Mouse (Mus musculus): ENCODE measurements around the gene Syp. TPM values are rescaled to one million over a fixed set of nuclear protein-coding genes. Genes with fewer than 3 reads are reported as not detected.

Syp gene
- polyA plus RNA-seq, 1 experiment from 2014 or later: 5.2 TPM

DNA sequence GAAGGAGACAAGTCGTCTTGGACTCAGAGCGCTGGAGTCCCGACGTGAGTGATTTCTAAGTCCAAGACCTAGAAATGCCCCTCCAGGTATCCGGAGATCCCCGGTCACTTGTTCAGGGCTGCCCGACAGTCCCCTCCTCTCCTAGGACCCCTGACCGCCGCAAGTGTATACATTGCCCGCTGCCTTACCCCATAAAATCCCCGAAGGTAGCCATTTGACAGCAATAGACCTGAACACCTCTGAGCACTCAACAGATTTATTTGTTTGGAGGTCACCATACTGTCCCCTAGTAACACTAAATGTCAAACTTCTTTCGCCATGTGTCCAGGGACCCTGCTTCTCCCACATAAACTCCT, 41.8 kb downstream of the Syp start:
- Histone ChIP-seq H3K4me2 (replicated peaks; ENCODE audit: low read depth, low read length) (peak overlapping the region; percentile 43), H3K27ac (ENCODE audit: low read length) (no peak overlapping the region), H3K27me3 (ENCODE audit: control insufficient read depth, insufficient read depth, low read length) (no peaks in the 10 kb centered on the region), H3K9me3 (ENCODE audit: control insufficient read depth, low read depth, low read length) (no peaks in the 10 kb centered on the region), H3K9ac (replicated peaks; ENCODE audit: low read depth, low read length) (no peak overlapping the region), H3K4me1 (ENCODE audit: control insufficient read depth, insufficient read depth, low read length) (no peaks in the 10 kb centered on the region), H3K4me3 (ENCODE audit: low read depth, low read length) (peak overlapping the region; percentile 15; the same call in 1 of the 2 replicates), H3K36me3 (ENCODE audit: control insufficient read depth, insufficient read depth, low read length) (no peaks in the 10 kb centered on the region)
- peak; percentile 28; the same call in 1 of the 2 replicates for ATAC-seq (ENCODE audit: insufficient number of reproducible peaks, insufficient read depth, low FRiP score, low read depth)
- 23% methylated on average over 12 of the region's 12 CpGs for WGBS

DNA sequence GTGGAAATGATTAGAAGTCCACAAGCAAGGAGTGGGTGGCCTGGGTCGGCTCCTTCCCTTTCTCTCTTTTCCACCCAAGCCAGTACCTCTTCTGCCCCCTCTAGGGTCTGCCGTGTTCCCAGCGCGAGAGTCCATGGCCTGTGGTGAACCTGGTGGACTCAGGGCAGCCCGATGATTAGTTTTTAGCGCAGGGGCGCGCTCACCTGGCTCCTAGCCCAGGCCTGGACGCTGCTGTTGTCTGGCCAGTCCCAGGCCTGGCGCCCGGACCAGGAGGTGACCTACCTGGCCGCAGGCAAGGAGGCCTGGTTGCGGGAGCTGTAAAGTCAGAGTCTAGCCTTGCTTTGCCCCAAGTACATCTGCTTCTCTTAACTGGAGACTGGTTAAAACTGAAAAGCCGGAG, 42.6 kb downstream of the Syp start, which contains the start of gene Magix:
TSS of gene Magix (minus strand) at position 388 of the 400 bp plus-strand sequence.
- ATAC-seq (ENCODE audit: insufficient number of reproducible peaks, insufficient read depth, low FRiP score, low read depth): no peak
- Histone ChIP-seq H3K4me3 (ENCODE audit: low read depth, low read length) (peak within 1 kb of the TSS; percentile 15; the same call in 1 of the 2 replicates), H3K9ac (replicated peaks; ENCODE audit: low read depth, low read length) (no peak within 1 kb of the TSS), H3K4me1 (ENCODE audit: control insufficient read depth, insufficient read depth, low read length) (no peaks in the 10 kb centered on the region), H3K27ac (ENCODE audit: low read length) (no peak within 1 kb of the TSS), H3K9me3 (ENCODE audit: control insufficient read depth, low read depth, low read length) (no peaks in the 10 kb centered on the region), H3K36me3 (ENCODE audit: control insufficient read depth, insufficient read depth, low read length) (no peaks in the 10 kb centered on the region), H3K4me2 (replicated peaks; ENCODE audit: low read depth, low read length) (peak within 1 kb of the TSS; percentile 43), H3K27me3 (ENCODE audit: control insufficient read depth, insufficient read depth, low read length) (no peaks in the 10 kb centered on the region)
- 70% methylated on average over 14 of the region's 14 CpGs for WGBS

GRCm38 (mm10) chrX:7688321-7688720, 50.0 kb downstream of the Syp start:
- Histone ChIP-seq H3K4me2 (replicated peaks; ENCODE audit: low read depth, low read length) (no peak overlapping the region), H3K27ac (ENCODE audit: low read length) (no peak overlapping the region), H3K36me3 (ENCODE audit: control insufficient read depth, insufficient read depth, low read length) (no peaks in the 10 kb centered on the region), H3K27me3 (ENCODE audit: control insufficient read depth, insufficient read depth, low read length) (no peaks in the 10 kb centered on the region), H3K4me3 (ENCODE audit: low read depth, low read length) (no peak overlapping the region), H3K4me1 (ENCODE audit: control insufficient read depth, insufficient read depth, low read length) (no peaks in the 10 kb centered on the region), H3K9me3 (ENCODE audit: control insufficient read depth, low read depth, low read length) (no peaks in the 10 kb centered on the region), H3K9ac (replicated peaks; ENCODE audit: low read depth, low read length) (no peak overlapping the region)
- no peak for ATAC-seq (ENCODE audit: insufficient number of reproducible peaks, insufficient read depth, low FRiP score, low read depth)
- WGBS: 76% methylated on average over 2 of the region's 2 CpGs

GRCm38 (mm10) chrX:7690486-7690885, 52.2 kb downstream of the Syp start:
- ATAC-seq (ENCODE audit: insufficient number of reproducible peaks, insufficient read depth, low FRiP score, low read depth): no peak
- Histone ChIP-seq H3K27me3 (ENCODE audit: control insufficient read depth, insufficient read depth, low read length) (no peaks in the 10 kb centered on the region), H3K4me3 (ENCODE audit: low read depth, low read length) (no peak overlapping the region), H3K9ac (replicated peaks; ENCODE audit: low read depth, low read length) (no peak overlapping the region), H3K36me3 (ENCODE audit: control insufficient read depth, insufficient read depth, low read length) (no peaks in the 10 kb centered on the region), H3K4me2 (replicated peaks; ENCODE audit: low read depth, low read length) (no peak overlapping the region), H3K4me1 (ENCODE audit: control insufficient read depth, insufficient read depth, low read length) (no peaks in the 10 kb centered on the region), H3K27ac (ENCODE audit: low read length) (no peak overlapping the region), H3K9me3 (ENCODE audit: control insufficient read depth, low read depth, low read length) (no peaks in the 10 kb centered on the region)
- WGBS: 52% methylated on average over 3 of the region's 3 CpGs

DNA sequence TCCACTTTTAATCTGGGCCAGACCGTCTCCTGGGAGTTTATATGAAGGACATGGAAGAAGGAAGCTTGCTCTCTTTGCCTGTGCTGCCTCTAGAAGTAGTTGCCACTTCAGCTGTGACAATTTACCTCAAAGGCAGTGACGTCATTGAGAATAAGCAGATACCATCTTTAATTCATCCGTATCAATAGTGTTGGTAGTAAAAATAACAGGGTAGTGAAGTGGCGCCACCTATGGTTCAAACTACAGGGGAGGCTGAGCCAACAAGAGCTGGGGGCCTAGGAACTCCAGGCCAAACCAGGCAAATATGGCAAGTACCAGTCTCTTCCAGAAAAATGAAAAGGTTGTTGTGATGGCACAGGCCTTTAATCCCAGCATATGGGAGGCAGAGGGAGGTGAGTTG, 54.6 kb downstream of the Syp start:
- Histone ChIP-seq H3K9ac (replicated peaks; ENCODE audit: low read depth, low read length) (no peak overlapping the region), H3K9me3 (ENCODE audit: control insufficient read depth, low read depth, low read length) (no peaks in the 10 kb centered on the region), H3K4me3 (ENCODE audit: low read depth, low read length) (no peak overlapping the region), H3K27me3 (ENCODE audit: control insufficient read depth, insufficient read depth, low read length) (no peaks in the 10 kb centered on the region), H3K4me2 (replicated peaks; ENCODE audit: low read depth, low read length) (no peak overlapping the region), H3K4me1 (ENCODE audit: control insufficient read depth, insufficient read depth, low read length) (no peaks in the 10 kb centered on the region), H3K27ac (ENCODE audit: low read length) (no peak overlapping the region), H3K36me3 (ENCODE audit: control insufficient read depth, insufficient read depth, low read length) (no peaks in the 10 kb centered on the region)
- WGBS: 38% methylated on average over 4 of the region's 4 CpGs
- no peak for ATAC-seq (ENCODE audit: insufficient number of reproducible peaks, insufficient read depth, low FRiP score, low read depth)

- WGBS: 43% methylated on average over 6 of the region's 6 CpGs
- H3K4me3 ChIP-seq (ENCODE audit: low read depth, low read length): peak overlapping the region; percentile 52; the same call in 1 of the 2 replicates
- H3K4me2 ChIP-seq (replicated peaks; ENCODE audit: low read depth, low read length): peak overlapping the region; percentile 25; the same call in 1 of the 2 replicates
- no peak overlapping the region for H3K27ac ChIP-seq (ENCODE audit: low read length)
- no peak overlapping the region for H3K9ac ChIP-seq (replicated peaks; ENCODE audit: low read depth, low read length)
- H3K27me3 ChIP-seq (ENCODE audit: control insufficient read depth, insufficient read depth, low read length): no peaks in the 10 kb centered on the region
- no peaks in the 10 kb centered on the region for H3K4me1 ChIP-seq (ENCODE audit: control insufficient read depth, insufficient read depth, low read length)
- H3K36me3 ChIP-seq (ENCODE audit: control insufficient read depth, insufficient read depth, low read length): no peaks in the 10 kb centered on the region
- peak; percentile 8; the same call in 1 of the 2 replicates for ATAC-seq (ENCODE audit: insufficient number of reproducible peaks, insufficient read depth, low FRiP score, low read depth)
- no peaks in the 10 kb centered on the region for H3K9me3 ChIP-seq (ENCODE audit: control insufficient read depth, low read depth, low read length)
Observed at GRCm38 (mm10) chrX:7696520-7696919, 58.2 kb downstream of the Syp start.

DNA sequence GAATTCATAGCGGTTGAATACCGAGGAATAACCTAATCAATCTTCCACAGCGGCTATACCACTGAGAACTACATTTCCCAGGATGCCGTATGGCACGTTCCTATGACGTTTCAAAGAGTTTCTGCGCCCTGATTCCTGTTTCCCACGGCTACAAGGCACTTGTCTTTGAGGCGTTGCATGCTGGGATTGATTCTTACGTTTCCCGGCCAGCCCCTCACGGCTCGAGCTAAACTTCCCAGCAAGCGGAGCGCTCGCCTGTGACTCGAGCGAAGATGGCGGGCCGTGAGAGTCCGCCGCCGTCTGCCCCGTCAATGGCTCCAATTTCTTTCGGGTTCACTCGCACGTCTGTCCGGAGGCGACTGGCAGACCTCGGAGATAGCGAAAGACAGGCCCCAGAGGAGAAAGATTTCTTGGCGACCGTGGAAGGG, 58.7 kb downstream of the Syp start, which contains the start of gene Gpkow:
TSS of gene Gpkow (plus strand) at position 178 of the 428 bp plus-strand sequence.
- Histone ChIP-seq H3K4me3 (ENCODE audit: low read depth, low read length) (peak within 1 kb of the TSS; percentile 52), H3K27me3 (ENCODE audit: control insufficient read depth, insufficient read depth, low read length) (no peaks in the 10 kb centered on the region), H3K4me2 (replicated peaks; ENCODE audit: low read depth, low read length) (peak within 1 kb of the TSS; percentile 47), H3K4me1 (ENCODE audit: control insufficient read depth, insufficient read depth, low read length) (no peaks in the 10 kb centered on the region), H3K27ac (ENCODE audit: low read length) (0 out of 2 replicates have a peak within 1 kb of the TSS, but pooled peaks have one; percentile 44), H3K9me3 (ENCODE audit: control insufficient read depth, low read depth, low read length) (no peaks in the 10 kb centered on the region), H3K9ac (replicated peaks; ENCODE audit: low read depth, low read length) (peak within 1 kb of the TSS; percentile 57), H3K36me3 (ENCODE audit: control insufficient read depth, insufficient read depth, low read length) (no peaks in the 10 kb centered on the region)
- peak; percentile 96 for ATAC-seq (ENCODE audit: insufficient number of reproducible peaks, insufficient read depth, low FRiP score, low read depth)
- 9% methylated on average over 33 of the region's 33 CpGs for WGBS

All from stomach, embryonic 14.5 days (tissue).